Mouse (Mus musculus) kidney, adult 8-10 months (tissue): ENCODE data around the gene Olfr228.
"Not testable (repeated sequence)": the region's sequence is repeated elsewhere in the genome, so short reads cannot be mapped to it uniquely, and the experiment has no call there.

Source experiments
- DNase-seq, 2 experiments: peaks; one replicate each; pipeline ENCODE4 v3.0.0; 2022

Olfr228 gene

DNA sequence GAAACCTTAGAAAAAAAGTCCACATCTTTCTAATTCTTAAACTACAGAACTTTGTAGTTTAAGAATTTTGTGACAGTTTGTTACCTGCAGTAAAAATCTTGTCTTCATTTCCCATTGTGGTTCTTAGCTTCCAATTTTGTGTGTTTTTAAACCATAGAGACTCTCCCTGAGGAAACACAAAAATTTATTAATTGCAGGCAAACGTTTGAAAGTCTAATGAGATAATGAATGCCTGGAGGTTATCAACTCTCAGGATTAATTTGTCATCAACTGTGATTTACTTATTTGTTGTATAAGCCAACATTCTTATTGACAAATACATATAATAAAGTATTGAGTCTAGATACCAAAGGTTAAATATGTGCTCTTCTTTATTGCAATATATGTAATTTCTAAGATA lies at the start of gene Olfr228:
Gene Olfr228 (minus strand): TSS at position 101 of the 400 bp plus-strand sequence.
- no peak for DNase-seq

DNA sequence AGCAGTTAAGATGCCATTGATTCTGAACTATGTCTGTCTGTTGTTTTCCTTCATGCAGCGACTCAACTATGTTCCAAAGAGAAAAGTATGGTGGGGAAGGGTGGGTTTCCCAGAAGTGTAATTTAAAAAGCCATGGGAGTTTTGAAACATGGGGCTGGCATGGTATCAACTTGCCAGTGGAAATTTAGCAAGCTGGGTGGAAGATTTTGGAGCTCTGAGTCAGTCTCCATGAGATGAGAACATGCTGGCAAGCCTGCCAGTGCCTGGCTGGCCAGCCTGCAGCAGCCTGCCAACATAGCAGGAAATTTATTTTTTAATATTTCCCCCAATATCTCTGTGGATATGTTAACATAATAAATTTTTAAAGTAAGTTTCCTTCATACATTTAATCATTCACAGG lies 43.8 kb upstream of the Olfr228 start:
- DNase-seq, result no peak

DNA sequence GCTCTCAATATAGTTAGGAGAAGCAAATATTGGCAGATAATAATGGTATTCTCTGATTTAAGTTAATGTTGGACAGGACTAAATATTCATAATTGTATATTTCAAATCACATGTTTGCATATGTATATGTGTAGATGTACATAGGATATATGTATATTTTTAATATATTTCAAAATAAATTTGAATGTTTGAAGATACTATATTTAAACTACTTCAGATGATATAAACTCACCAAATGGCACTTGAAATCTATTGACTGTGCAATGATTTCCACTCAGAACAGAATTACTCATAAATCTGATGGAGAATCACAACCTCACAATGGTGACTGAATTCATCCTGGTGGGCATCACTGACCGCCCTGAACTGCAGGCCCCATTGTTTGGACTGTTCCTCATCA lies 21.0 kb upstream of the Olfr228 start, which contains the start of gene Olfr1076:
Gene Olfr1076 (plus strand): TSS at position 301 of the 400 bp plus-strand sequence.
- DNase-seq, result no peak

DNA sequence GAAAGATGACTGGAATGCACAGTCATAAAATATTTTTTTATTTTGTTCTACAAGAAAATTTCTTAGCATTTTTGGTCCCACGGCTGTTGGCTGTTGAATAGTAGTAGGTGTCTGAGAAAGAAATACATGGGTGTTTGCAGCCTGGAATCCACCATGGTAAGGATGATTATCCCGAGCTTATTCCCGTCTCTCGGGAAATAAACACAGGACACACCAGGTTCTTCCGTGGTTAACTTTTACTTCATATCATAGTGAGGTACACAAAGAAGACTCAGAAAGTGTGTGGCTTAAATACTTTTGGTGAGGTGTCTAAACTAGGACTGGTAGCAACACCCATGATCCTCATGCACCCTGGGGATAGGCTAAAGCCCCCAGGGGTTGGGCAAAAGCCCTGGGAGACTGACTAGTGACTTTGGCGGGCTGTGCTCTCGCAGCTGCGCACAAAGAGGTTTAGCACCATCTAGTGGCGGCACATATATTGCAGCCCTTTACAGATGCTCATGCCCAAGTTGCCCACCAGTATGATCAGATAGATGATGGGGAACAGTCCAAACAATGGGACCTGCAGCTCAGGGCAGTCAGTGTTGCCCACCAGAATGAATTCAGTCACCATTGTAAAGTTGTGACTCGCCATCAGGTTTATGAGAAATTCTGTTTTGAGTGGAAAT lies 22.6 kb downstream of the Olfr228 start:
- peak in 1 of 2 experiments; percentile 44 for DNase-seq

DNA sequence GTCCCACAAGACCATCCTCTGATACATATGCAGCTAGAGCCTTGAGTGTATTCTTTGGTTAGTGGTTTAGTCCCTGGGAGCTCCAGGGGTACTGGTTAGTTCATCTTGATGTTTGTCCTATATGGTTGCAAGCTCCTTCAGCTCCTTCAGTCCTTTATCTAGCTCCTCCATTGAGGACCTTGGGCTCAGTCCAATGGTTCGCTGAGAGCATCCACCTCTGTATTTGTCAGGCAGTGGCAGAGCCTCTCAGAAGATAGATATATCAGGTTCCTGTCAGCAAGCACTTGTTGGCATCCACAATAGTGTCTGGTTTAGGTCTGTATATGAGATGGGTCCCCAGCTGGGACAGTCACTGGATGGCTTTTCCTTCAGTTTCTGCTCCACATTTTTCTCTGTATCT lies 26.8 kb downstream of the Olfr228 start:
- DNase-seq, result no peak

DNA sequence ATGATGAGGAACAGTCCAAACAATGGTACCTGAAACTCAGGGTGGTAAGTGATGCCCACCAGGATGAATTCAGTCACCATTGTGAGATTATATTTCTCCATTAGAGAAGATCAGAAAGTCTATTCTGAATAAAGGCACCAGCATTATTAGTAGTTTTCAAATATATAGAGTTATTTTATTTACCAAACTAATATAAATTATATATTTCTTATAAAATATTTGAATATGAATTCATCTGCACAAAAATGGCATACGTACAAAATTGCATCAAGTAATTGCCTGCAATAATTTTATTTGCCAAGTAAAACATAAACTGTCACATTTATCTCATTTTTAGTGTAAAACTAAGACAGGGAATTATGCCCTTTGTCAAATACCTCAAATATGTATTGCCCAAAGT lies 31.0 kb downstream of the Olfr228 start, which contains the start of gene Olfr1066:
Gene Olfr1066 (minus strand): TSS at position 101 of the 400 bp plus-strand sequence.
- no peak for DNase-seq

DNA sequence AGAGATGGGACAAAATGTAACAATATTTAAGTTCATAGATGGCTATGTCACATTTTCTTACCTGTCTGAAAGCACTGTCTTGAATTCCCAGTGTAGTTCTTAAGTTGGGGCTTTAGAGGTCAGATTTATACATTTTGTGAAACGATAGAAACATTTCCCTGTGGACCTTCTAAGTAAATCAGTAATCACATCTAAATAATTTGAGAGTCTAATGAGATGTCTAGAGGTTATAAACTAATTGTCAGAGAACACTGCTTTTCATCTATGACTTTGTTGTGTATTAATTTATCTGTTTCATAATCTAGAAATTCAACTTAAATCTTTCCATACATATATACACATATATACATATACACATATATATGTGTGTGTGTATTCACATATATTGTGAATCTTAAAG lies 36.7 kb downstream of the Olfr228 start, which contains the start of gene Olfr1065:
Gene Olfr1065 (minus strand): TSS at position 101 of the 400 bp plus-strand sequence.
- DNase-seq, result not testable (repeated sequence)

DNA sequence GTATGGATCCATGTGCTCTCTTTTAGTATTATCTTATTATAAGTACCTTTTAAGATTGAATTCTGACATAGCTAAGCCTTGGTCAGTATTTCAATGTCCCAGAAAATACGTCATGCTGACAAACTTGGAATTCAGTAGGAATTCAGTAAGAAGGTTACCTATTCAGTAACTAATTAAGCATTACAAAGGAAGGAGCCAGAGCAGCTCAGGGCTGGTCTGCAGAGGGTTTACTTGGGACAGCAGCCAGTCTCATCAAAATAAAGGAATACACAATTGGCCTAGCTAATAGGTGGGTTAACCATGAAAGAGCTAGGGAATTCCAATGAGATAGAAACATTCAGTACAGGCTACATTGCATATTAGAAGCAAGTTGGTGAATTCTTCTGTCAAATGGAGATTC lies 45.1 kb downstream of the Olfr228 start:
- DNase-seq, result peak in 1 of 2 experiments; percentile 0
